Mouse (Mus musculus): ENCODE measurements around the gene Gm45799. TPM values are rescaled to one million over a fixed set of nuclear protein-coding genes. Genes with fewer than 3 reads are reported as not detected.

The Gm45799 gene
- polyA plus RNA-seq, 1 experiment from 2014 or later: 50.4 TPM

GRCm38 (mm10) chr7:105708733-105709132, 68.4 kb downstream of the Gm45799 start:
- ATAC-seq (ENCODE audit: insufficient number of reproducible peaks, insufficient read depth, low FRiP score, low read depth): no peak
- H3K9ac ChIP-seq (ENCODE audit: low read length): no peak overlapping the region
- no peaks in the 10 kb centered on the region for H3K27me3 ChIP-seq (ENCODE audit: control insufficient read depth, insufficient read depth, low read length)
- no peaks in the 10 kb centered on the region for H3K4me1 ChIP-seq (ENCODE audit: control insufficient read depth in 2 of 2, insufficient read depth in 2 of 2, low read length in 2 of 2)
- no peak overlapping the region for H3K4me2 ChIP-seq (ENCODE audit: low read length)
- no peaks in the 10 kb centered on the region for H3K36me3 ChIP-seq (ENCODE audit: control insufficient read depth, insufficient read depth, low read length)
- WGBS: 74% methylated on average over 5 of the region's 5 CpGs
- H3K9me3 ChIP-seq (ENCODE audit: control insufficient read depth, low read length): no peaks in the 10 kb centered on the region
- H3K4me3 ChIP-seq (ENCODE audit: control insufficient read depth in 1 of 2, insufficient read depth in 1 of 2, low read depth in 1 of 2, low read length in 2 of 2): no peak overlapping the region
- no peak overlapping the region for H3K27ac ChIP-seq (replicated peaks in 1 of 2; ENCODE audit: control insufficient read depth in 1 of 2, insufficient read depth in 1 of 2, low read depth in 2 of 2, low read length in 2 of 2)

- ATAC-seq (ENCODE audit: insufficient number of reproducible peaks, insufficient read depth, low FRiP score, low read depth): no peak
- H3K4me3 ChIP-seq (ENCODE audit: control insufficient read depth in 1 of 2, insufficient read depth in 1 of 2, low read depth in 1 of 2, low read length in 2 of 2): no peak overlapping the region
- no peaks in the 10 kb centered on the region for H3K4me1 ChIP-seq (ENCODE audit: control insufficient read depth in 2 of 2, insufficient read depth in 2 of 2, low read length in 2 of 2)
- 61% methylated on average over 3 of the region's 3 CpGs for WGBS
- H3K4me2 ChIP-seq (ENCODE audit: low read length): no peak overlapping the region
- no peak overlapping the region for H3K9ac ChIP-seq (ENCODE audit: low read length)
- H3K36me3 ChIP-seq (ENCODE audit: control insufficient read depth, insufficient read depth, low read length): no peaks in the 10 kb centered on the region
- no peak overlapping the region for H3K27ac ChIP-seq (replicated peaks in 1 of 2; ENCODE audit: control insufficient read depth in 1 of 2, insufficient read depth in 1 of 2, low read depth in 2 of 2, low read length in 2 of 2)
- no peaks in the 10 kb centered on the region for H3K9me3 ChIP-seq (ENCODE audit: control insufficient read depth, low read length)
- no peaks in the 10 kb centered on the region for H3K27me3 ChIP-seq (ENCODE audit: control insufficient read depth, insufficient read depth, low read length)
These were observed 75.0 kb downstream of the Gm45799 start for GRCm38 (mm10) chr7:105715366-105715765.

GRCm38 (mm10) chr7:105721916-105722315, 81.6 kb downstream of the Gm45799 start:
- Histone ChIP-seq H3K9ac (ENCODE audit: low read length) (no peak overlapping the region), H3K36me3 (ENCODE audit: control insufficient read depth, insufficient read depth, low read length) (no peaks in the 10 kb centered on the region), H3K9me3 (ENCODE audit: control insufficient read depth, low read length) (no peaks in the 10 kb centered on the region), H3K27ac (replicated peaks in 1 of 2; ENCODE audit: control insufficient read depth in 1 of 2, insufficient read depth in 1 of 2, low read depth in 2 of 2, low read length in 2 of 2) (no peak overlapping the region), H3K27me3 (ENCODE audit: control insufficient read depth, insufficient read depth, low read length) (no peaks in the 10 kb centered on the region), H3K4me2 (ENCODE audit: low read length) (no peak overlapping the region), H3K4me1 (ENCODE audit: control insufficient read depth in 2 of 2, insufficient read depth in 2 of 2, low read length in 2 of 2) (no peaks in the 10 kb centered on the region), H3K4me3 (ENCODE audit: control insufficient read depth in 1 of 2, insufficient read depth in 1 of 2, low read depth in 1 of 2, low read length in 2 of 2) (no peak overlapping the region)
- WGBS: 63% methylated on average over 2 of the region's 2 CpGs
- no peak for ATAC-seq (ENCODE audit: insufficient number of reproducible peaks, insufficient read depth, low FRiP score, low read depth)

- Histone ChIP-seq H3K4me2 (ENCODE audit: low read length) (no peak overlapping the region), H3K36me3 (ENCODE audit: control insufficient read depth, insufficient read depth, low read length) (peaks cover 19% of the 10 kb centered on the region), H3K9ac (ENCODE audit: low read length) (no peak overlapping the region), H3K4me3 (ENCODE audit: control insufficient read depth in 1 of 2, insufficient read depth in 1 of 2, low read depth in 1 of 2, low read length in 2 of 2) (no peak overlapping the region), H3K27ac (replicated peaks in 1 of 2; ENCODE audit: control insufficient read depth in 1 of 2, insufficient read depth in 1 of 2, low read depth in 2 of 2, low read length in 2 of 2) (no peak overlapping the region), H3K27me3 (ENCODE audit: control insufficient read depth, insufficient read depth, low read length) (no peaks in the 10 kb centered on the region), H3K4me1 (ENCODE audit: control insufficient read depth in 2 of 2, insufficient read depth in 2 of 2, low read length in 2 of 2) (no peaks in the 10 kb centered on the region), H3K9me3 (ENCODE audit: control insufficient read depth, low read length) (no peaks in the 10 kb centered on the region)
- 83% methylated on average over 4 of the region's 4 CpGs for WGBS
- no peak for ATAC-seq (ENCODE audit: insufficient number of reproducible peaks, insufficient read depth, low FRiP score, low read depth)
These were observed 86.0 kb downstream of the Gm45799 start for GRCm38 (mm10) chr7:105726144-105726979.

- Histone ChIP-seq H3K9ac (ENCODE audit: low read length) (no peak overlapping the region), H3K36me3 (ENCODE audit: control insufficient read depth, insufficient read depth, low read length) (peaks cover 25% of the 10 kb centered on the region), H3K9me3 (ENCODE audit: control insufficient read depth, low read length) (no peaks in the 10 kb centered on the region), H3K4me1 (ENCODE audit: control insufficient read depth in 2 of 2, insufficient read depth in 2 of 2, low read length in 2 of 2) (no peaks in the 10 kb centered on the region), H3K27ac (replicated peaks in 1 of 2; ENCODE audit: control insufficient read depth in 1 of 2, insufficient read depth in 1 of 2, low read depth in 2 of 2, low read length in 2 of 2) (no peak overlapping the region), H3K4me3 (ENCODE audit: control insufficient read depth in 1 of 2, insufficient read depth in 1 of 2, low read depth in 1 of 2, low read length in 2 of 2) (no peak overlapping the region), H3K4me2 (ENCODE audit: low read length) (no peak overlapping the region), H3K27me3 (ENCODE audit: control insufficient read depth, insufficient read depth, low read length) (no peaks in the 10 kb centered on the region)
- no peak for ATAC-seq (ENCODE audit: insufficient number of reproducible peaks, insufficient read depth, low FRiP score, low read depth)
- 89% methylated on average over 4 of the region's 4 CpGs for WGBS
These were observed 86.6 kb downstream of the Gm45799 start for GRCm38 (mm10) chr7:105726980-105727325.

GRCm38 (mm10) chr7:105728701-105729428, 88.5 kb downstream of the Gm45799 start:
- H3K27me3 ChIP-seq (ENCODE audit: control insufficient read depth, insufficient read depth, low read length): no peaks in the 10 kb centered on the region
- WGBS: 85% methylated on average over 6 of the region's 6 CpGs
- no peak overlapping the region for H3K4me3 ChIP-seq (ENCODE audit: control insufficient read depth in 1 of 2, insufficient read depth in 1 of 2, low read depth in 1 of 2, low read length in 2 of 2)
- no peak for ATAC-seq (ENCODE audit: insufficient number of reproducible peaks, insufficient read depth, low FRiP score, low read depth)
- no peak overlapping the region for H3K4me2 ChIP-seq (ENCODE audit: low read length)
- H3K27ac ChIP-seq (replicated peaks in 1 of 2; ENCODE audit: control insufficient read depth in 1 of 2, insufficient read depth in 1 of 2, low read depth in 2 of 2, low read length in 2 of 2): 0 out of 4 replicates have a peak overlapping the region, but pooled peaks of 1 of the 2 experiments have one; percentile 5
- H3K9me3 ChIP-seq (ENCODE audit: control insufficient read depth, low read length): no peaks in the 10 kb centered on the region
- H3K4me1 ChIP-seq (ENCODE audit: control insufficient read depth in 2 of 2, insufficient read depth in 2 of 2, low read length in 2 of 2): no peaks in the 10 kb centered on the region
- H3K36me3 ChIP-seq (ENCODE audit: control insufficient read depth, insufficient read depth, low read length): peaks cover 44% of the 10 kb centered on the region
- H3K9ac ChIP-seq (ENCODE audit: low read length): no peak overlapping the region; the same call in 1 of the 2 replicates

GRCm38 (mm10) chr7:105733836-105734235, 93.5 kb downstream of the Gm45799 start:
- Histone ChIP-seq H3K9me3 (ENCODE audit: control insufficient read depth, low read length) (no peaks in the 10 kb centered on the region), H3K4me2 (ENCODE audit: low read length) (no peak overlapping the region), H3K4me1 (ENCODE audit: control insufficient read depth in 2 of 2, insufficient read depth in 2 of 2, low read length in 2 of 2) (peaks cover 7 to 22% of the 10 kb centered on the region in 2 experiments), H3K27me3 (ENCODE audit: control insufficient read depth, insufficient read depth, low read length) (no peaks in the 10 kb centered on the region), H3K27ac (replicated peaks in 1 of 2; ENCODE audit: control insufficient read depth in 1 of 2, insufficient read depth in 1 of 2, low read depth in 2 of 2, low read length in 2 of 2) (no peak overlapping the region), H3K36me3 (ENCODE audit: control insufficient read depth, insufficient read depth, low read length) (peaks cover 56% of the 10 kb centered on the region), H3K4me3 (ENCODE audit: control insufficient read depth in 1 of 2, insufficient read depth in 1 of 2, low read depth in 1 of 2, low read length in 2 of 2) (no peak overlapping the region), H3K9ac (ENCODE audit: low read length) (no peak overlapping the region)
- no peak for ATAC-seq (ENCODE audit: insufficient number of reproducible peaks, insufficient read depth, low FRiP score, low read depth)
- WGBS: 94% methylated on average over 11 of the region's 11 CpGs

Data from heart, embryonic 14.5 days (tissue).